Mouse (Mus musculus) thymus, adult 2 months (tissue): ENCODE results near the gene Gm7247. TPM values are rescaled to one million over a fixed set of nuclear protein-coding genes. Genes with fewer than 3 reads are reported as not detected.
"Not testable (repeated sequence)": the region's sequence is repeated elsewhere in the genome, so short reads cannot be mapped to it uniquely, and the experiment has no call there.

Experiments used
- DNase-seq: peaks from one replicate; pipeline ENCODE4 v3.0.0; 2021
- H3K27ac ChIP-seq: fragments of 200-500 bp; 2 replicates; pipeline ENCODE4 v1.5.1; 2012; ENCODE audit warnings: low read length, control low read depth; ENCODE audit not compliant: control insufficient read depth, insufficient read depth
- H3K27me3 ChIP-seq: fragments of 200-500 bp; 2 replicates; pipeline ENCODE4 v1.6.1; 2012; ENCODE audit warnings: mild to moderate bottlenecking, low read length, moderate library complexity, mixed read lengths; ENCODE audit not compliant: control insufficient read depth, insufficient read depth
- H3K36me3 ChIP-seq: fragments of 200-500 bp; 2 replicates; pipeline ENCODE4 v1.6.1; 2012; ENCODE audit warnings: mild to moderate bottlenecking, low read length, moderate library complexity; ENCODE audit not compliant: control insufficient read depth, insufficient read depth
- H3K4me1 ChIP-seq: fragments of 200-500 bp; replicated peaks from 2 replicates; pipeline ENCODE4 v1.6.1; 2012; ENCODE audit warnings: low read length; ENCODE audit not compliant: control insufficient read depth, insufficient read depth
- H3K4me3 ChIP-seq: fragments of 200-500 bp; 2 replicates; pipeline ENCODE4 v1.5.1; 2012; ENCODE audit warnings: mild to moderate bottlenecking, low read length, control low read depth, moderate library complexity; ENCODE audit not compliant: control insufficient read depth, insufficient read depth
- CTCF ChIP-seq: fragments of 200-500 bp; IDR thresholded peaks from 2 replicates; pipeline ENCODE4 v1.5.1; 2012; ENCODE audit warnings: mild to moderate bottlenecking, control low read depth, low read length, moderate library complexity, borderline replicate concordance; ENCODE audit not compliant: control insufficient read depth, poor library complexity, insufficient read depth; ENCODE audit errors: extremely low read depth
- POLR2A ChIP-seq: fragments of 200-500 bp; IDR thresholded peaks from 2 replicates; pipeline ENCODE4 v1.6.1; 2012; ENCODE audit warnings: mild to moderate bottlenecking, low read length, control low read depth, moderate library complexity; ENCODE audit not compliant: control insufficient read depth, poor library complexity, insufficient read depth; ENCODE audit errors: extremely low read depth
- WGBS: fragments of 180-500 bp; shearing (Covaris S2); methylation state at CpG from one replicate; pipeline ENCODE4 v1.1.7; 2018; 5-methylcytosine and 5-hydroxymethylcytosine counted together
- polyA plus RNA-seq: library from polyadenylated mRNA; depleted of rRNA; stranded (reverse); fragments of >200 nt; gene quantifications from 2 replicates; pipeline ENCODE4 v1.2.3, GENCODE M21; 2012; rRNA removed

The Gm7247 gene
- polyA plus RNA-seq, 1 experiment = not detected

DNA sequence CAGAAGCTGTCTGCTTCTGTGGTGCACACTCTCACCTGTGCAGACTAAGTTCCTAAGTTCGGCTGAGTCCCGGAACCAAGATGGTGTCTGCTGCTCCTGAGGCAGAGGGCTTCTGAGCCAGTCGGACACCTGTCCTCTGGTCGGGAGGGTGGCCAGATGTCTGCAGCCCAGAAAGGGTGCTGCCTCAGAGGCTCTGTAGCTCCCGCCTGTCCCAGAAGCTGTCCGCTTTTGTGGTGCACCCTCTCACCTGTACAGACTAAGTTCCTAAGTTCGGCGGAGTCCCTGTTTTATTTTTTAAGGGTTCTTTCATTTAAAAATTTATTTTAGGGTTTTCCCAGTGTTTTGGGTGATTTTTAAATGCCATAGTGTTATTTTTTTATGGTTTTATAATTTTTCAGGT is 145.9 kb downstream of the Gm7247 start:
- H3K4me3 ChIP-seq = no peak overlapping the region
- no peaks in the 10 kb centered on the region for H3K36me3 ChIP-seq
- DNase-seq = no peak
- no peak overlapping the region for H3K27ac ChIP-seq
- no peak for TF ChIP-seq CTCF
- TF ChIP-seq POLR2A = no peak
- no peaks in the 10 kb centered on the region for H3K27me3 ChIP-seq
- H3K4me1 ChIP-seq = no peaks in the 10 kb centered on the region
- WGBS = 99% methylated on average over 8 of the region's 8 CpGs

DNA sequence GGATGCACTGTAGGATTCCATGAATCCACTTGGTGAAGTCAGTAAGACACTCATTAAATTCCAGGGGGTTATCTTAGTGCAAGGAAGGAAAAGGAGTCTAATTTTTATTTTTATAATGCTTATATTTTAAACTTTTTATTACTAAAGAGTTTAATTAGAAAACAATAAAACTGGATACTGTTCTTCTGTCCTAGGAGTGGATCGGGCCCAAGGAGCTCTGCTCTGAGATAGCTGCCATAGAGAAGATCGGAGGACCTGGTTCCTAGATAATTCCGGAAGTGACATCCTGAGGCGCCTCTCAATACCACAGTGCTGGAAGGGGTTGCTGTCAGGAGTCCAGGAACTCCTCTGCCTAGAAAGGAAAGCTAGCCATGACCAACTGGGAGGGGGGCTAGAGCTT is 190.9 kb downstream of the Gm7247 start, which contains the start of gene Gm5622:
Gene Gm5622, plus strand, starts transcription at position 301 of the 400 bp plus-strand sequence.
- WGBS = 98% methylated on average over 4 of the region's 4 CpGs
- Histone ChIP-seq H3K36me3 (no peaks in the 10 kb centered on the region), H3K27me3 (no peaks in the 10 kb centered on the region), H3K4me3 (no peak within 1 kb of the TSS), H3K4me1 (no peaks in the 10 kb centered on the region), H3K27ac (no peak within 1 kb of the TSS)
- TF ChIP-seq CTCF (no peak), POLR2A (no peak)
- DNase-seq = no peak

DNA sequence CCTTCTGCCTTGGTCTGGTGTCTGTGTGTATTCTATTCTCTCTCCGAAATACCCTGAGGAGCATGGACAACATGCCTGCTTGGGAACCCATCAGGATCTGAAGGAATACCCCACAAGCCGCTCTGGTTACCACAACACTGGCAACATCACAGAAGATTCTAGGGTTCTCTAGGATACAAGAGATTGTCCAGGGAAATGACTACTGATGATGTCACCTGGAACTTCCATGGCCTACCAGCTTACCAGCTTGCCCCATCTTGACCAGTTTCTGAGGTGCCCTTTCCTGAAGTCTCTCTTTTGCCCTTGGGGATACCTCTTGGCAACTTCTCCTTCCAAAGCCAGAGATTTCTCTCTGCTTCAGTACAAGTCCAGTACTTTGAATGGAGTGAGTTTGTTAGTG is 212.4 kb downstream of the Gm7247 start, which contains the start of gene Gm17175:
Gene Gm17175, minus strand, starts transcription at position 101 of the 400 bp plus-strand sequence.
- H3K36me3 ChIP-seq, H3K27me3 ChIP-seq, DNase-seq, H3K4me3 ChIP-seq, H3K4me1 ChIP-seq, H3K27ac ChIP-seq: not testable (repeated sequence)
- 94% methylated on average over 2 of the region's 2 CpGs for WGBS

DNA sequence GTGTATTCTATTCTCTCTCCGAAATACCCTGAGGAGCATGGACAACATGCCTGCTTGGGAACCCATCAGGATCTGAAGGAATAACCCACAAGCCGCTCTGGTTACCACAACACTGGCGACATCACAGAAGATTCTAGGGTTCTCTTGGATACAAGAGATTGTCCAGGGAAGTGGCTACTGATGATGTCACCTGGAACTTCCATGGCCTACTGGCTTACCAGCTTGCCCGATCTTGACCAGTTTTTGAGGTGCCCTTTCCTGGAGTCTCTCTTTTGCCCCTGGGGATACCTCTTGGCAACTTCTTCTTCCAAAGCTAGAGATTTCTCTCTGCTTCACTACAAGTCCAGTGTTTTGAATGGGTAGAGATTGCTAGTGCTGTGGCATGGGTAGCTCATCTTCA is 230.5 kb downstream of the Gm7247 start, which contains the start of gene Gm17174:
Gene Gm17174, minus strand, starts transcription at position 101 of the 400 bp plus-strand sequence.
- DNase-seq, H3K4me1 ChIP-seq, H3K4me3 ChIP-seq, H3K27ac ChIP-seq, H3K36me3 ChIP-seq, H3K27me3 ChIP-seq: not testable (repeated sequence)
- 98% methylated on average over 4 of the region's 4 CpGs for WGBS

DNA sequence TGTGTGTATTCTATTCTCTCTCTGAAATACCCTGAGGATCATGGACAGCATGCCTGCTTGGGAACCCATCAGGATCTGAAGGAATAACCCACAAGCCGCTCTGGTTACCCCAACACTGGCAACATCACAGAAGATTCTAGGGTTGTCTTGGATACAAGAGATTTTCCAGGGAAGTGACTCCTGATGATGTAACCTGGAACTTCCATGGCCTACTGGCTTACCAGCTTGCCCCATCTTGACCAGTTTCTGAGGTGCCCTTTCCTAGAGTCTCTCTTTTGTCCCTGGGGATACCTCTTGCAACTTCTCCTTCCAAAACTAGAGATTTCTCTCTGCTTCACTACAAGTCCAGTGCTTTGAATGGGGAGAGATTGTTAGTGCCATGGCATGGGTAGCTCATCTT is 249.7 kb downstream of the Gm7247 start, which contains the start of gene Gm17078:
Gene Gm17078, minus strand, starts transcription at position 101 of the 400 bp plus-strand sequence.
- Histone ChIP-seq H3K27me3 (no peaks in the 10 kb centered on the region), H3K27ac (no peak within 1 kb of the TSS), H3K36me3 (no peaks in the 10 kb centered on the region), H3K4me1 (no peaks in the 10 kb centered on the region), H3K4me3 (no peak within 1 kb of the TSS)
- no peak for TF ChIP-seq CTCF
- TF ChIP-seq POLR2A = no peak
- WGBS = 97% methylated on average over 1 of the region's 1 CpGs
- no peak for DNase-seq

Other genes starting within 250 kb of the Gm7247 start
- not detected in 2 replicates for gene Eddm3b, start 247.3 kb upstream of the Gm7247 start, polyA plus RNA-seq
- gene Rnase6, start 237.8 kb upstream of the Gm7247 start, polyA plus RNA-seq = 14.2 and 19.1 TPM in 2 replicates
- 5.2 and 6.4 TPM in 2 replicates for gene Rnase1, start 215.0 kb upstream of the Gm7247 start, polyA plus RNA-seq
- gene Rnase2b, start 199.5 kb upstream of the Gm7247 start, polyA plus RNA-seq = not detected in 2 replicates
- gene Ang2, start 162.6 kb upstream of the Gm7247 start, polyA plus RNA-seq = 0.20 and 0.45 TPM in 2 replicates
- not detected in 2 replicates for gene Ear14, start 158.4 kb upstream of the Gm7247 start, polyA plus RNA-seq
- gene Rnase2a, start 105.6 kb upstream of the Gm7247 start, polyA plus RNA-seq = 1.1 and 1.8 TPM in 2 replicates
- not detected in 2 replicates for gene Vmn2r88, start 49.1 kb downstream of the Gm7247 start, polyA plus RNA-seq
- not detected in 2 replicates for gene Vmn2r89, start 90.1 kb downstream of the Gm7247 start, polyA plus RNA-seq
- not detected in 2 replicates for gene Gm5622, start 191.0 kb downstream of the Gm7247 start, polyA plus RNA-seq
- gene Gm17175, start 212.3 kb downstream of the Gm7247 start, polyA plus RNA-seq = not detected in 2 replicates
- gene Gm17174, start 230.4 kb downstream of the Gm7247 start, polyA plus RNA-seq = not detected in 2 replicates
- gene Gm17078, start 249.6 kb downstream of the Gm7247 start, polyA plus RNA-seq = not detected in 2 replicates